Mouse (Mus musculus): ENCODE results near the gene Gm11213.

GRCm38 (mm10) chr4:63590538-63590937, 14.5 kb downstream of the Gm11213 start:
- TF ChIP-seq CTCF (IDR thresholded peaks at IDR 0.05; ENCODE audit: low read depth) (no peak), EP300 (IDR thresholded peaks at IDR 0.05; ENCODE audit: low read depth) (no peak)
